Mouse (Mus musculus): Measurements from ENCODE around the gene Heatr3.

Gene Heatr3

DNA sequence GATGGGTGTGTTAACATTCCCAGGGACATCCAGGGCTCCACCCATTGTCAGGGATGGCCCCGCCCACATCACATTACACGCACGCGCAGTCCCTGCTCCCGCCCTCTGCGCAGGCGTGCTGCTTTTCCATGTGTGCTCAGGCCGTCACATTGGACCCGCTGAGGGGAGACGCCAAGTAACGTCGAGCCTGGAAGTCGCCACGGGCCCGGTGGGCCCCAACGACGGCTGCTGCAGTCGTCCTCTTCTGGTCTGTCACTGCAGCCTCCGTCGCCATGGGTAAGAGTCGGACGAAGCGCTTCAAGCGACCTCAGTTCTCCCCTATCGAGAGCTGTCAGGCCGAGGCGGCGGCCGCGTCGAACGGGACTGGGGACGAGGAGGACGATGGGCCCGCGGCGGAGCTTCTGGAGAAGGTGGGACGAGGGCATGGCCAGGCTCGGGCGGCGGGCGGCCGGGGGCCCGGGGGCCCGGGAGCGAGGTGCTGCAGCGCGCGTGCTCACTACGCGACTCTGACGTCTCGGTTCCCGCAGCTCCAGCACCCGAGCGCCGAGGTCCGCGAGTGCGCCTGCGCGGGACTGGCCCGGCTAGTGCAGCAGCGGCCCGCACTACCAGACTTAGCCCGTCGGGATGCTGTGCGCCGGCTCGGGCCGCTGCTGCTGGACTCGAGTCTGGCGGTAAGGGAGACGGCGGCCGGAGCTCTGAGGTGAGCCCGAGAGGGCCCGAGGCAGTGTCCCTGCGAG is at the start of gene Heatr3:
Gene Heatr3, plus strand, starts transcription at position 108 of the 737 bp plus-strand sequence.
- peak; percentile 96 for DNase-seq (ENCODE audit: low spot score)

- no peak for DNase-seq (ENCODE audit: low spot score)
Observed at GRCm38 (mm10) chr8:88088006-88088405, 49.6 kb upstream of the Heatr3 start.

GRCm38 (mm10) chr8:88091661-88092060 is 46.0 kb upstream of the Heatr3 start:
- DNase-seq (ENCODE audit: low spot score), result no peak

GRCm38 (mm10) chr8:88093367-88093766 is 44.3 kb upstream of the Heatr3 start:
- DNase-seq (ENCODE audit: low spot score), result no peak

GRCm38 (mm10) chr8:88098856-88099255 is 38.8 kb upstream of the Heatr3 start:
- DNase-seq (ENCODE audit: low spot score), result no peak

DNA sequence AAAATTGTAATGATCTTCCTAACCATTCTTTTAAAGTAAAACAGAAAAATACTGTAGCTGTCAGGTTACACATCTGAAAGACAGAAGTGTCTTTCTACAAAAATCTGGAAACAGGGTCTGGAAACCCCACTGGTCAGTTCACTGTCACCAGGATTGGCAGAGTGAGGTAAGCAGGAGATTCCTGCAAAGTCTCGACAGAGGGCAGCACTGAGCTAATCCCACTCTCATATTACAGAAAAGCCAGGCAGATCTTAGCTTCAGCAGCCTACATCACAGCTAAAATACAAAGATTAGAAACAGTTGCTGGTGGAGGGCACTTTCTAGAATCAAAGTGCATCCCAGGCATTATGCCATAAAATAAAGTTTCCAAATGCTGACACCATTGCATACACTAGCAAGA is 38.1 kb upstream of the Heatr3 start:
- no peak for DNase-seq (ENCODE audit: low spot score)

GRCm38 (mm10) chr8:88109241-88109640 is 28.4 kb upstream of the Heatr3 start:
- DNase-seq (ENCODE audit: low spot score), result no peak

DNA sequence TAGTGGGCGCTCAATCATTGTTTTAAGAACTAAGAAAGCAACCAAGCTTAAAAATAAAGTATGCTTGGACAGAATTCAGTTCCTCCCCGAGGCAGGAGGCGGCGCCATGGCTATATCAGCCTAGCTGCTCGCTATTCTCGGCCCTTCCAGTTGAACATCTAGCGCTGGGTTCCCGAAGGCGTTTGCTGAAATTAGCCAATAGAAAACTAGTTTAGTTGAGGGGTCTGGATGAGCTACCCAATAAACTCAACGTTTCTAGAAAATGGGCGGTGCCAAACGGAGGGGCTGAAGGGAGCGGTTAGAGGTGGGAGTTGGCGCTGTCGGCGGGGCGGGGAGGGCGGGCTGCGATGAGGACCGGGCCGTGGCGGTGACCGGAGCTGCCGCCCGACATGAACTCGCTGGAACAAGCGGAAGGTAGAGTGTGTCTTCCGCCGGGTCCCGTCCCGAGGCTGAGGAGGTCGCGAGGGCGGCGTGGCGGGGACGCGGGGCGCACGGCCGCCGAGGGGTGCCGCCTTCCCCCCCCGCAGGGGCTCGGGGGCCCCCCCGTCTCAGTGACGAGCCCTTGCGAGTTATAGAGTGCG is 19.1 kb upstream of the Heatr3 start, which contains the start of gene Cnep1r1:
Gene Cnep1r1, plus strand, starts transcription at position 314 of the 581 bp plus-strand sequence.
- DNase-seq (ENCODE audit: low spot score), result peak; percentile 94

DNA sequence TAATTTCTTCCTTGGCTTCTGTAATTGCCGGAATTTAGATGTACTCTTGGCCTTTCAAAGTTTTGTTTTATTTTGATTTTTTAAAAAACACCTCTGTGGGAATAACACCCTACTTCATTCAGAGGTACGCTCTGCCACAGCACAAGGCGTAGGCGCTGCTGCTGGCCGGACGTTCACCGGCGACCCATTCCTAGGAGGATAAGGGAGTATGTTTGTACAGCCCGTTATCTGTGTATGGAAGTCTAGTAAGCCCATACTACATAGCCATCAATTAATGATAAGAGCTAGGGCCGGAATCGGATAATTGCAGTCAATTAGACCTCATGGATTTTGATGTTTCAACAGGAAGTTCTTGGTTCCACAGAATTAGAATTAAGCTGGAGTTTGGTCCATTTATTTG is 18.6 kb upstream of the Heatr3 start:
- peak; percentile 29 for DNase-seq (ENCODE audit: low spot score)

- DNase-seq (ENCODE audit: low spot score), result no peak
Observed at GRCm38 (mm10) chr8:88124850-88125249, 12.8 kb upstream of the Heatr3 start.

DNA sequence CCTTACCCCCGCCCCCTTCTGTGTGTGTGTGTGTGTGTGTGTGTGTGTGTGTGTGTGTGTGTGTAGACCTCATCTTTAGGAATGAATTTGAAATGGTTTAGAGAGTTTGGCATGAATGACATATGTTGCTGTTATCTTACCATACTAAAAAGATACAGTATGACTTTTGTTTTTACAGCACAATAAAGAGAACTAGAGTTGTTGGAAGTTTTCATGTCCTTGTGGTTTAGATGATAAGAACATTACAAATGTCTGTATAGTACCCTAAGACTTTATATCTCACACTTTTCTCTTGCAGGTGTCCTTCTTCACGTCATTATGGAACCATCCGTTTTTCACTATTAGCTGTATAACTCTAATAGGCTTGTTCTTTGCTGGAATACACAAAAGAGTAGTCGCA is 8.3 kb upstream of the Heatr3 start:
- no peak for DNase-seq (ENCODE audit: low spot score)

- no peak for DNase-seq (ENCODE audit: low spot score)
Observed at GRCm38 (mm10) chr8:88130754-88131317, 6.8 kb upstream of the Heatr3 start.

GRCm38 (mm10) chr8:88139256-88139655 is 1.6 kb downstream of the Heatr3 start:
- DNase-seq (ENCODE audit: low spot score), result no peak

- no peak for DNase-seq (ENCODE audit: low spot score)
Observed at GRCm38 (mm10) chr8:88141629-88142028, 4.0 kb downstream of the Heatr3 start.

- DNase-seq (ENCODE audit: low spot score), result no peak
Observed at GRCm38 (mm10) chr8:88144041-88144440, 6.4 kb downstream of the Heatr3 start.

GRCm38 (mm10) chr8:88150910-88151371 is 13.3 kb downstream of the Heatr3 start:
- no peak for DNase-seq (ENCODE audit: low spot score)

DNA sequence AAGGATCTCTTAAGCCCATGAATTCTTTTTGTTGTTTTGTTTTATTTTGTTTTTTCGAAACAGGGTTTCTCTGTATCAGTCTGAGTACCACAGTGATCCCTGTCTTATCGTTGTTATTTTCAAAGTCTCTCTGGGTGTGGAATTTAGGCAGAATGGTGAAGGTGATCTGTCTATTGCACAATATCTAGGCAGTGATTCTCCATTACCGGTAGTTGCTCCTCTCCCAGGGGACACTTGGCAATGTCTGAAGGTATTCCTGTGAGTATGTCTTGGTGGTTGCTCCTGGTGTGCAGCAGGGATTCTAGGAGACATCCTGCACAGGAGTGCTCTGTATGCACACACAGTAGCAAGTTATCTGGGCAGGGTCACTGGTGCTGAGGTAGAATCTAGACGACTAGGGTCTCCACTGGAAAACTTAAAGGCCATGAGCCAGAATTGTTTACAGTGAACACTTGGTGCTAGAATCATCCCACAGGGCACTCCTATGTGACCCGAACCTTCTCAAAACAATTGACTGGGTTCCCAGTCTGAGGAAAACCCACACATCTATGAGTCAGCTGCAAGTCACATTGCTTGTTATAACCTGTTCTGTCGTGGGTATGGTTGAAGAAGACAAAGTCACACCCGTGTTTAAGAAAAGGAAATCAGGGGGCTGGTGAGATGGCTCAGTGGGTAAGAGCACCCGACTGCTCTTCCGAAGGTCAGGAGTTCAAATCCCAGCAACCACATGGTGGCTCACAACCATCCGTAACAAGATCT is 22.8 kb downstream of the Heatr3 start:
- no peak for DNase-seq (ENCODE audit: low spot score)

DNA sequence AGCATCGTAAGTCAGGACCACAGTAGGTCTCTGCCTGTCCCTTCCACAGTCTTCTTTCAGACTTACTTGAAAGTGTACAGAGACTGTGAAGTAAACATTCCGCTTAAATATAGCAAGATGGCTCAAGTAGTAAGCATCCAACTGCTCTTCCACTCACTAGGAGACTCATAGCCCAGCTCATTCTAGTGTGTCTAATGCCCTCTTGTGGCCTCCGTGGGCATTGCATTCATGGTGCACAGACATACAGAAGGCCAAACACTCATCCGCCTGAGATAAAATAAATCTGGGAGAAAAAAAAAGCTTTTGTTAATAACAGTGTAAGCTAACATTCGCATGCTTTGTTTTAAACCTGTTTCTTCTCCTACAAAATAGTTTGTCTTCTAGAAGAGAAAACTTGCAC is 23.8 kb downstream of the Heatr3 start:
- DNase-seq (ENCODE audit: low spot score), result peak; percentile 30

GRCm38 (mm10) chr8:88175264-88175663 is 37.6 kb downstream of the Heatr3 start:
- no peak for DNase-seq (ENCODE audit: low spot score)

DNA sequence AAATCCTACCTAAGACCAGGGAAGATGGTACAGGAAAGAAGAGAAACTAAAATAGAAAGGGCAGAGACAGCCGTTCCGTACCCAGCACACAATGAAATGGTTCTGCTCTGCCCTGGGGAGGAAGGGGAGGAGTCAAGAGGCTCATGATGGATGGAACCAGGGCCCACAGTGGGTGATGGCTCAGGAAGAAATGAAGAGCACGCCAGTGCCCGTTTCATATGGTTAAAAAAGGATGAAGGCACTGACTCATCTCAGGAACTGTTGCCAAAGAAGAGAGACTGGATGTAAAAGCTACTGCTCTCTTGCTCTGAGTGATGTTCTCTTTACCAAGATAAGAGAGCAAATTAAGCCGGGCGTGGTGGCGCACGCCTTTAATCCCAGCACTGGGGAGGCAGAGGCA is 39.6 kb downstream of the Heatr3 start:
- DNase-seq (ENCODE audit: low spot score), result no peak

DNA sequence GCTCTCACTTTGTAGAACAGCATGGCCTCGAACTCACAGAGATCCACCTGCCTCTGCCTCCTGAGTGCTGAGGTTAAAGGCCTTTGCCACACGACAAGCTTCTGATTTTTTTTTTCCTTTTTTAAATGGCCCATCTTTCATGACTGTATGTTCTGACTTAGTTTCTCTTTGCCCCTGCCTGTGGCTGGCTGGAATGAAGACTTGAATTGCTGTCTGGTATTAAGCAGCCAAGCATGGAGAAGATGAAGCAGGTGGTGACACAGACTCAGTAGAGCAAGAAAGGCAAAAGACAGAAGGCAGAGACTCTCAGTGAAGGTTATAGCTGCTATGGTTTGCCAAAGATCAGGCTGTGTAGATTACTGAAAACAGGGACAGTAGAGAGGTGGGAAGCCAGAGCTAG is 45.5 kb downstream of the Heatr3 start:
- DNase-seq (ENCODE audit: low spot score), result no peak

DNA sequence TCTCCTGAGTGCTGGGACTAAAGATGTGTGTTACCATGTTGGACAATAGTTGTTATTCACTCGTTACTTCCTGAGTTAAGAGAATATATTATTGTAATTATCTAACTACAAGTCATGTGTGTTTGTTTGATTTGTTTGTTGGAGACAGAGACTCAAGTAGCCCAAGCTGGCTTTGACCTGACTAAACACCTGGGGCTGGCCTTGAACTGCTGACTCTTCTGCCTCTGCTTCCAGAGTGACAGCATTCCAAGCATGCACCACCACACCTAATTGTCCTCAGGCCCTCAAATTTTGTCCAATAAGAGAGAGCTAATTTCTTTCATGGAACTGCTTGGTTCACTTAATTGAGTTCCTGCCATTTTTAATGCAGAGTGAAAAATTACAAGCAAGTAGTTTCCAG is 47.3 kb downstream of the Heatr3 start:
- no peak for DNase-seq (ENCODE audit: low spot score)

GRCm38 (mm10) chr8:88185716-88186115 is 48.1 kb downstream of the Heatr3 start:
- no peak for DNase-seq (ENCODE audit: low spot score)
